Mouse (Mus musculus): ENCODE data around the gene Carmil1. TPM values are rescaled to one million over a fixed set of nuclear protein-coding genes. Genes with fewer than 3 reads are reported as not detected.

Gene Carmil1
- total and polyA plus RNA-seq, 3 experiments = 0.15 to 1.2 TPM; not detected in 1

GRCm38 (mm10) chr13:24231146-24231545 lies 49.4 kb downstream of the Carmil1 start:
- no peaks in the 10 kb centered on the region for H3K4me1 ChIP-seq (ENCODE audit: control insufficient read depth in 1 of 2, insufficient read depth in 2 of 2, low read length in 2 of 2)
- no peaks in the 10 kb centered on the region for H3K9me3 ChIP-seq (replicated peaks; ENCODE audit: insufficient read depth, low read length)

GRCm38 (mm10) chr13:24230541-24231095 lies 50.0 kb downstream of the Carmil1 start:
- TF ChIP-seq HCFC1 (IDR thresholded peaks at IDR 0.05; ENCODE audit: low read depth, low read length) (no peak), RCOR1 (IDR thresholded peaks at IDR 0.05; ENCODE audit: low read depth, low read length) (no peak), TCF12 (IDR thresholded peaks at IDR 0.05; ENCODE audit: low read depth, low read length) (no peak), TBP (IDR thresholded peaks at IDR 0.05; ENCODE audit: low read depth, low read length) (no peak), NELFE (IDR thresholded peaks at IDR 0.05; ENCODE audit: low read depth, low read length) (no peak), ETS1 (IDR thresholded peaks at IDR 0.05; ENCODE audit: low read depth, low read length) (no peak), JUND (IDR thresholded peaks at IDR 0.05; ENCODE audit: low read depth, low read length) (no peak), USF1 (IDR thresholded peaks at IDR 0.05; ENCODE audit: low read depth, low read length) (no peak), ZNF384 (IDR thresholded peaks at IDR 0.05; ENCODE audit: low read depth, low read length) (no peak), TAL1 (IDR thresholded peaks at IDR 0.05; ENCODE audit: low read length) (no peak), UBTF (IDR thresholded peaks at IDR 0.05; ENCODE audit: borderline replicate concordance, insufficient read depth, low read depth, low read length) (no peak)
- H3K4me1 ChIP-seq (ENCODE audit: control insufficient read depth in 1 of 2, insufficient read depth in 2 of 2, low read length in 2 of 2) = no peaks in the 10 kb centered on the region
- no peaks in the 10 kb centered on the region for H3K9me3 ChIP-seq (replicated peaks; ENCODE audit: insufficient read depth, low read length)
- no peak overlapping the region for H3K27ac ChIP-seq (ENCODE audit: control insufficient read depth, low read depth, low read length)
- H3K9ac ChIP-seq (ENCODE audit: control insufficient read depth, low read depth, low read length, poor library complexity, severe bottlenecking) = no peak overlapping the region
- H3K4me3 ChIP-seq (ENCODE audit: control insufficient read depth in 1 of 2, insufficient read depth in 1 of 2, low read depth in 2 of 2, low read length in 2 of 2) = no peak overlapping the region
- no peaks in the 10 kb centered on the region for H3K36me3 ChIP-seq (ENCODE audit: control insufficient read depth in 1 of 2, insufficient read depth in 2 of 2, low read length in 2 of 2)
- no peak for DNase-seq (ENCODE audit: low read depth, low spot score)
- H3K27me3 ChIP-seq (ENCODE audit: control insufficient read depth in 1 of 2, insufficient read depth in 2 of 2, low read length in 2 of 2) = peaks cover 0 to 3% of the 10 kb centered on the region in 2 experiments; a peak in 1 of 4 replicates
- H3K79me2 ChIP-seq (ENCODE audit: control insufficient read depth, insufficient read depth, low read length, poor library complexity) = no peaks in the 10 kb centered on the region

More at GRCm38 (mm10) chr13:24231146-24231545, 49.4 kb downstream of the Carmil1 start:
- DNase-seq (ENCODE audit: low read depth, low spot score) = no peak
- TF ChIP-seq SIN3A (IDR thresholded peaks at IDR 0.05; ENCODE audit: low read length) (no peak), GATA1 (IDR thresholded peaks at IDR 0.05; ENCODE audit: low read depth, low read length) (no peak), EP300 (IDR thresholded peaks at IDR 0.05; ENCODE audit: low read depth in 1 of 2, low read length in 2 of 2) (no peak), NRF1 (IDR thresholded peaks at IDR 0.05; ENCODE audit: insufficient read depth, low read depth, low read length, poor library complexity, severe bottlenecking) (no peak), E2F4 (IDR thresholded peaks at IDR 0.05; ENCODE audit: borderline replicate concordance, low read depth, low read length) (no peak), CHD1 (IDR thresholded peaks at IDR 0.05; ENCODE audit: low read depth, low read length) (no peak), CTCF (IDR thresholded peaks at IDR 0.05 in 2 of 3, conservative IDR thresholded peaks at IDR 0.05 in 1 of 3; ENCODE audit: control insufficient read depth in 1 of 3, insufficient read depth in 1 of 3, low read depth in 2 of 3, low read length in 3 of 3, poor library complexity in 1 of 3, severe bottlenecking in 1 of 3) (no peak), MYB (IDR thresholded peaks at IDR 0.05; ENCODE audit: low read depth, low read length) (no peak), NELFE (IDR thresholded peaks at IDR 0.05; ENCODE audit: low read depth, low read length) (no peak), MAFK (IDR thresholded peaks at IDR 0.05; ENCODE audit: borderline replicate concordance, low read depth, low read length) (no peak), TCF12 (IDR thresholded peaks at IDR 0.05; ENCODE audit: low read depth, low read length) (no peak), POLR2AphosphoS5 (IDR thresholded peaks at IDR 0.05; ENCODE audit: borderline replicate concordance, low read depth, low read length) (no peak), CHD2 (IDR thresholded peaks at IDR 0.05; ENCODE audit: low read length) (no peak), MAX (IDR thresholded peaks at IDR 0.05; ENCODE audit: low read length) (no peak)
- Histone ChIP-seq H3K79me2 (ENCODE audit: control insufficient read depth, insufficient read depth, low read length, poor library complexity) (no peaks in the 10 kb centered on the region), H3K4me3 (ENCODE audit: control insufficient read depth in 1 of 2, insufficient read depth in 1 of 2, low read depth in 2 of 2, low read length in 2 of 2) (no peak overlapping the region), H3K9ac (ENCODE audit: control insufficient read depth, low read depth, low read length, poor library complexity, severe bottlenecking) (no peak overlapping the region), H3K27ac (ENCODE audit: control insufficient read depth, low read depth, low read length) (no peak overlapping the region), H3K27me3 (ENCODE audit: control insufficient read depth in 1 of 2, insufficient read depth in 2 of 2, low read length in 2 of 2) (peaks cover 0 to 3% of the 10 kb centered on the region in 2 experiments; a peak in 1 of 4 replicates), H3K36me3 (ENCODE audit: control insufficient read depth in 1 of 2, insufficient read depth in 2 of 2, low read length in 2 of 2) (no peaks in the 10 kb centered on the region)

Data from MEL (cell line).